Mouse (Mus musculus): ENCODE data around the gene Tef.
A peak's percentile ranks its signal among the peaks of the same experiment; 100 is the strongest.

Tef gene

GRCm38 (mm10) chr15:81852411-81853000, 50.3 kb downstream of the Tef start:
- no peak for DNase-seq

- DNase-seq: no peak
Measured at GRCm38 (mm10) chr15:81853081-81853480, 50.9 kb downstream of the Tef start.

GRCm38 (mm10) chr15:81856030-81856790, 54.0 kb downstream of the Tef start:
- DNase-seq: peak; percentile 89 to 91

- DNase-seq: no peak
Measured at GRCm38 (mm10) chr15:81856938-81857723, 54.9 kb downstream of the Tef start.

- peak in 1 of 2 experiments; percentile 45 for DNase-seq
Measured at GRCm38 (mm10) chr15:81857724-81858116, 55.5 kb downstream of the Tef start.

- DNase-seq: peak; percentile 93 to 95
Measured at GRCm38 (mm10) chr15:81858138-81858516, 55.9 kb downstream of the Tef start.

- DNase-seq: peak; percentile 73 to 78
Measured at GRCm38 (mm10) chr15:81858517-81859329, 56.5 kb downstream of the Tef start, which contains the start of gene Tob2. TSS of gene Tob2 (minus strand) at chr15:81858796.

- peak; percentile 90 to 94 for DNase-seq
Measured at GRCm38 (mm10) chr15:81859330-81860255, 57.4 kb downstream of the Tef start.

- DNase-seq: peak; percentile 84 to 90
Measured at GRCm38 (mm10) chr15:81860471-81861135, 58.4 kb downstream of the Tef start.

- DNase-seq: no peak
Measured at GRCm38 (mm10) chr15:81864238-81864637, 62.0 kb downstream of the Tef start.

GRCm38 (mm10) chr15:81869985-81870384, 67.8 kb downstream of the Tef start:
- no peak for DNase-seq

GRCm38 (mm10) chr15:81871604-81872261, 69.5 kb downstream of the Tef start, which contains the start of gene Phf5a:
TSS of gene Phf5a (minus strand) at chr15:81871911.
- peak; percentile 87 to 88 for DNase-seq

GRCm38 (mm10) chr15:81872262-81873136, 70.3 kb downstream of the Tef start, which contains the start of gene Aco2:
TSS of gene Aco2 (plus strand) at chr15:81872309.
- peak; percentile 99 for DNase-seq

Data from lung, adult 18-20 months (tissue).